Mouse (Mus musculus): Measurements from ENCODE around the gene Bco1. TPM values are rescaled to one million over a fixed set of nuclear protein-coding genes. Genes with fewer than 3 reads are reported as not detected.

Bco1 gene
- polyA plus RNA-seq, 1 experiment: 0.34 TPM

GRCm38 (mm10) chr8:117082947-117083559 is 12.6 kb upstream of the Bco1 start:
- DNase-seq: no peak
- 36% methylated on average over 9 of the region's 9 CpGs for WGBS
- TF ChIP-seq POLR2A (IDR thresholded peaks at IDR 0.05; ENCODE audit: borderline replicate concordance, extremely low read depth, low read depth, low read length) (no peak), CTCF (IDR thresholded peaks at IDR 0.05; ENCODE audit: insufficient read depth, low read length) (no peak)
- no peak overlapping the region for H3K4me3 ChIP-seq (replicated peaks; ENCODE audit: extremely low read depth, low read depth, low read length)
- no peaks in the 10 kb centered on the region for H3K4me1 ChIP-seq (ENCODE audit: control insufficient read depth, insufficient read depth, low read length)

- 37% methylated on average over 8 of the region's 8 CpGs for WGBS
- H3K4me1 ChIP-seq (ENCODE audit: control insufficient read depth, insufficient read depth, low read length): no peaks in the 10 kb centered on the region
- no peak for DNase-seq
- no peak overlapping the region for H3K4me3 ChIP-seq (replicated peaks; ENCODE audit: extremely low read depth, low read depth, low read length)
- TF ChIP-seq CTCF (IDR thresholded peaks at IDR 0.05; ENCODE audit: insufficient read depth, low read length) (no peak), POLR2A (IDR thresholded peaks at IDR 0.05; ENCODE audit: borderline replicate concordance, extremely low read depth, low read depth, low read length) (no peak)
Measured at GRCm38 (mm10) chr8:117085521-117085920, 10.1 kb upstream of the Bco1 start.

- Histone ChIP-seq H3K4me1 (ENCODE audit: control insufficient read depth, insufficient read depth, low read length) (no peaks in the 10 kb centered on the region), H3K4me3 (replicated peaks; ENCODE audit: extremely low read depth, low read depth, low read length) (no peak overlapping the region)
- no peak for DNase-seq
- TF ChIP-seq CTCF (IDR thresholded peaks at IDR 0.05; ENCODE audit: insufficient read depth, low read length) (no peak), POLR2A (IDR thresholded peaks at IDR 0.05; ENCODE audit: borderline replicate concordance, extremely low read depth, low read depth, low read length) (no peak)
Measured at GRCm38 (mm10) chr8:117087036-117087435, 8.6 kb upstream of the Bco1 start.

- 86% methylated on average over 4 of the region's 4 CpGs for WGBS
- H3K4me3 ChIP-seq (replicated peaks; ENCODE audit: extremely low read depth, low read depth, low read length): no peak overlapping the region
- TF ChIP-seq CTCF (IDR thresholded peaks at IDR 0.05; ENCODE audit: insufficient read depth, low read length) (no peak), POLR2A (IDR thresholded peaks at IDR 0.05; ENCODE audit: borderline replicate concordance, extremely low read depth, low read depth, low read length) (no peak)
- DNase-seq: no peak
- H3K4me1 ChIP-seq (ENCODE audit: control insufficient read depth, insufficient read depth, low read length): no peaks in the 10 kb centered on the region
Measured at GRCm38 (mm10) chr8:117089802-117090201, 5.9 kb upstream of the Bco1 start.

- TF ChIP-seq POLR2A (IDR thresholded peaks at IDR 0.05; ENCODE audit: borderline replicate concordance, extremely low read depth, low read depth, low read length): no peak
- TF ChIP-seq CTCF (IDR thresholded peaks at IDR 0.05; ENCODE audit: insufficient read depth, low read length): no peak
- DNase-seq: no peak
Measured at GRCm38 (mm10) chr8:117094053-117094452, 1.6 kb upstream of the Bco1 start.

GRCm38 (mm10) chr8:117097051-117097563 is 1.5 kb downstream of the Bco1 start:
- H3K4me3 ChIP-seq (replicated peaks; ENCODE audit: extremely low read depth, low read depth, low read length): no peak overlapping the region
- no peak for DNase-seq
- WGBS: 57% methylated on average over 10 of the region's 10 CpGs
- no peak for TF ChIP-seq CTCF (IDR thresholded peaks at IDR 0.05; ENCODE audit: insufficient read depth, low read length)
- no peak for TF ChIP-seq POLR2A (IDR thresholded peaks at IDR 0.05; ENCODE audit: borderline replicate concordance, extremely low read depth, low read depth, low read length)
- no peaks in the 10 kb centered on the region for H3K4me1 ChIP-seq (ENCODE audit: control insufficient read depth, insufficient read depth, low read length)

More at GRCm38 (mm10) chr8:117094053-117094452, 1.6 kb upstream of the Bco1 start:
- WGBS: 43% methylated on average over 5 of the region's 5 CpGs
- no peak overlapping the region for H3K4me3 ChIP-seq (replicated peaks; ENCODE audit: extremely low read depth, low read depth, low read length)
- no peaks in the 10 kb centered on the region for H3K4me1 ChIP-seq (ENCODE audit: control insufficient read depth, insufficient read depth, low read length)

GRCm38 (mm10) chr8:117097564-117098191 is 2.0 kb downstream of the Bco1 start:
- Histone ChIP-seq H3K4me3 (replicated peaks; ENCODE audit: extremely low read depth, low read depth, low read length) (no peak overlapping the region), H3K4me1 (ENCODE audit: control insufficient read depth, insufficient read depth, low read length) (no peaks in the 10 kb centered on the region)
- TF ChIP-seq CTCF (IDR thresholded peaks at IDR 0.05; ENCODE audit: insufficient read depth, low read length) (no peak), POLR2A (IDR thresholded peaks at IDR 0.05; ENCODE audit: borderline replicate concordance, extremely low read depth, low read depth, low read length) (no peak)
- 49% methylated on average over 11 of the region's 11 CpGs for WGBS
- DNase-seq: no peak

GRCm38 (mm10) chr8:117107533-117107932 is 11.9 kb downstream of the Bco1 start:
- Histone ChIP-seq H3K4me1 (ENCODE audit: control insufficient read depth, insufficient read depth, low read length) (no peaks in the 10 kb centered on the region), H3K4me3 (replicated peaks; ENCODE audit: extremely low read depth, low read depth, low read length) (no peak overlapping the region)
- whole genome bisulfite sequencing: 11% methylated on average over 9 of the region's 9 CpGs
- TF ChIP-seq CTCF (IDR thresholded peaks at IDR 0.05; ENCODE audit: insufficient read depth, low read length) (peak; percentile 97), POLR2A (IDR thresholded peaks at IDR 0.05; ENCODE audit: borderline replicate concordance, extremely low read depth, low read depth, low read length) (no peak)
- peak; percentile 76 for DNase-seq

GRCm38 (mm10) chr8:117109018-117109711 is 13.5 kb downstream of the Bco1 start:
- no peaks in the 10 kb centered on the region for H3K4me1 ChIP-seq (ENCODE audit: control insufficient read depth, insufficient read depth, low read length)
- H3K4me3 ChIP-seq (replicated peaks; ENCODE audit: extremely low read depth, low read depth, low read length): no peak overlapping the region
- peak; percentile 33; the same call in 1 of the 2 replicates for TF ChIP-seq CTCF (IDR thresholded peaks at IDR 0.05; ENCODE audit: insufficient read depth, low read length)
- no peak for TF ChIP-seq POLR2A (IDR thresholded peaks at IDR 0.05; ENCODE audit: borderline replicate concordance, extremely low read depth, low read depth, low read length)
- DNase-seq: no peak
- 91% methylated on average over 19 of the region's 19 CpGs for WGBS
